Mouse (Mus musculus): Measurements from ENCODE around the gene Gm17617. TPM values are rescaled to one million over a fixed set of nuclear protein-coding genes. Genes with fewer than 3 reads are reported as not detected.

Gene Gm17617
- total and polyA plus RNA-seq, 3 experiments = not detected

DNA sequence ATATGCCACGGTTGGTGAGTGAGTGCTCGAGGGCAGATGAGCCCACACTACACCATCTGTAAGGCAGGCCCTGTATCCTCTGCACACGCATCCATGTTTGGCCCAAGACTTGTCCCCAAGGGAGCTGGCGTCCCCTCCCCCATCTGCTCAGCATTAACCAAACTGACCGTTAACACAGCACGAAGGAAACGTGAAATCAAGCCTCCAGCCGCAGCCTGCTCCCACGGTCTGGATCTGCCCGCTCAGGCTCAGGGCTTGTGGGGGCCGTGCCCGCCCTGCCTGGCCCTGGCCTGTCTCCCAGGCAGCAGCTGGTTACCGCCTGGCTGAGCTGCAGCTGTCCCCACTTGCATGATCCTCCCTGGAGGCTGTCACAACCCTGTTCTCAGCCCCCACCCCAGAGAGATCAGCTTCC is 35.6 kb upstream of the Gm17617 start:
- Histone ChIP-seq H3K9ac (ENCODE audit: insufficient read depth, low read depth) (no peak overlapping the region), H3K4me2 (ENCODE audit: insufficient read depth, low read depth, poor library complexity, severe bottlenecking) (no peak overlapping the region), H3K36me3 (replicated peaks in 1 of 2; ENCODE audit: control insufficient read depth in 1 of 2, insufficient read depth in 1 of 2, low read length in 1 of 2) (no peaks in the 10 kb centered on the region), H3K4me1 (ENCODE audit: control insufficient read depth in 1 of 2, insufficient read depth in 2 of 2) (peaks cover 12% of the 10 kb centered on the region in 2 experiments), H3K27me3 (replicated peaks) (peaks cover 5% of the 10 kb centered on the region), H3K4me3 (replicated peaks in 1 of 3; ENCODE audit: low read depth in 2 of 3, low read length in 2 of 3, poor library complexity in 1 of 3) (no peak overlapping the region), H3K79me2 (replicated peaks; ENCODE audit: control insufficient read depth, extremely low read depth, insufficient read depth, poor library complexity, severe bottlenecking) (no peaks in the 10 kb centered on the region), H3K27ac (ENCODE audit: insufficient read depth, low read depth) (no peak overlapping the region), H3K9me3 (replicated peaks; ENCODE audit: low read length) (peaks cover 2% of the 10 kb centered on the region)
- in situ Hi-C loops (cut with MboI; ENCODE audit: low pct_ligation_motif_present, low pct_unique_long_range_greater_than_20kb, low sequenced_read_pairs) = no loop called here
- DNase-seq (ENCODE audit: extremely low read depth) = no peak
- dilution Hi-C loops (cut with MboI; ENCODE audit: extremely low pct_ligation_motif_present, extremely low pct_unique_long_range_greater_than_20kb, low sequenced_read_pairs) = no loop called here
- TF ChIP-seq NRF1 (IDR thresholded peaks at IDR 0.05; ENCODE audit: low read depth, low read length) (no peak), ZMIZ1 (IDR thresholded peaks at IDR 0.05; ENCODE audit: low read depth, low read length) (no peak), MXI1 (IDR thresholded peaks at IDR 0.05; ENCODE audit: low read depth, low read length) (no peak), USF1 (IDR thresholded peaks at IDR 0.05; ENCODE audit: low read depth, low read length) (no peak), TBP (conservative IDR thresholded peaks at IDR 0.05; ENCODE audit: low read depth, low read length) (no peak), CTCF (conservative IDR thresholded peaks at IDR 0.05 in 1 of 2, IDR thresholded peaks at IDR 0.05 in 1 of 2; ENCODE audit: low read depth in 2 of 2, low read length in 2 of 2) (no peak), E2F4 (IDR thresholded peaks at IDR 0.05; ENCODE audit: insufficient replicate concordance, low read depth, low read length) (no peak), MAFK (IDR thresholded peaks at IDR 0.05; ENCODE audit: insufficient replicate concordance, low read length) (no peak), POLR2A (IDR thresholded peaks at IDR 0.05; ENCODE audit: low read depth, low read length) (no peak), MYC (IDR thresholded peaks at IDR 0.05; ENCODE audit: low read depth, low read length) (no peak), GABPA (IDR thresholded peaks at IDR 0.05; ENCODE audit: insufficient replicate concordance, low read depth, low read length) (no peak), ETS1 (conservative IDR thresholded peaks at IDR 0.05; ENCODE audit: low read depth, low read length) (no peak), KAT2A (IDR thresholded peaks at IDR 0.05; ENCODE audit: insufficient replicate concordance, low read length) (no peak), POLR2AphosphoS2 (IDR thresholded peaks at IDR 0.05; ENCODE audit: low read depth, low read length) (no peak), ZKSCAN1 (IDR thresholded peaks at IDR 0.05; ENCODE audit: borderline replicate concordance, low read depth, low read length) (no peak), ZC3H11A (IDR thresholded peaks at IDR 0.05; ENCODE audit: low read depth, low read length) (no peak), EP300 (IDR thresholded peaks at IDR 0.05; ENCODE audit: low read length) (no peak), JUND (conservative IDR thresholded peaks at IDR 0.05; ENCODE audit: low read depth, low read length) (no peak)

- no peaks in the 10 kb centered on the region for H3K36me3 ChIP-seq (replicated peaks in 1 of 2; ENCODE audit: control insufficient read depth in 1 of 2, insufficient read depth in 1 of 2, low read length in 1 of 2)
- H3K27me3 ChIP-seq (replicated peaks) = peaks cover 5% of the 10 kb centered on the region
- H3K79me2 ChIP-seq (replicated peaks; ENCODE audit: control insufficient read depth, extremely low read depth, insufficient read depth, poor library complexity, severe bottlenecking) = no peaks in the 10 kb centered on the region
- dilution Hi-C loops (cut with MboI; ENCODE audit: extremely low pct_ligation_motif_present, extremely low pct_unique_long_range_greater_than_20kb, low sequenced_read_pairs) (no loop called here), in situ Hi-C loops (cut with MboI; ENCODE audit: low pct_ligation_motif_present, low pct_unique_long_range_greater_than_20kb, low sequenced_read_pairs) (no loop called here)
- no peak overlapping the region for H3K27ac ChIP-seq (ENCODE audit: insufficient read depth, low read depth)
- H3K9me3 ChIP-seq (replicated peaks; ENCODE audit: low read length) = peaks cover 2% of the 10 kb centered on the region
- TF ChIP-seq MEF2A (IDR thresholded peaks at IDR 0.05; ENCODE audit: borderline replicate concordance, low read depth, low read length) (no peak), E2F4 (IDR thresholded peaks at IDR 0.05; ENCODE audit: insufficient replicate concordance, low read depth, low read length) (no peak), EP300 (IDR thresholded peaks at IDR 0.05; ENCODE audit: low read length) (no peak)
- no peak overlapping the region for H3K4me2 ChIP-seq (ENCODE audit: insufficient read depth, low read depth, poor library complexity, severe bottlenecking)
- DNase-seq (ENCODE audit: extremely low read depth) = no peak
- no peak overlapping the region for H3K9ac ChIP-seq (ENCODE audit: insufficient read depth, low read depth)
- H3K4me1 ChIP-seq (ENCODE audit: control insufficient read depth in 1 of 2, insufficient read depth in 2 of 2) = peaks cover 12% of the 10 kb centered on the region in 2 experiments
- no peak overlapping the region for H3K4me3 ChIP-seq (replicated peaks in 1 of 3; ENCODE audit: low read depth in 2 of 3, low read length in 2 of 3, poor library complexity in 1 of 3)
Measured at GRCm38 (mm10) chr13:55168255-55168654, 34.9 kb upstream of the Gm17617 start.

Data from CH12.LX (cell line).